Comparison of ENCODE assay signal across 8 mouse cellular contexts in genomic region chr10:13005043-13005442, GRCm38 (mm10). TPM values are rescaled to one million over a fixed set of nuclear protein-coding genes. Genes with fewer than 3 reads are reported as not detected.
DNase-seq lines count a peak whose midpoint lies in the region; ATAC-seq and TF ChIP-seq lines count a peak whose summit lies in the region.

TSS of gene Sf3b5 (plus strand) at chr10:13005343.

- H3K79me2 ChIP-seq in heart, adult 2 months (replicated peaks; ENCODE audit: control insufficient read depth, insufficient read depth, low read length): no peaks in the 10 kb centered on the region

- H3K36me3 ChIP-seq in heart, embryonic 11.5 days (ENCODE audit: control insufficient read depth, insufficient read depth, low read length): no peaks in the 10 kb centered on the region
- no peaks in the 10 kb centered on the region for H3K36me3 ChIP-seq in heart, adult 2 months (ENCODE audit: control insufficient read depth, insufficient read depth, low read length)
- H3K36me3 ChIP-seq in G1E (replicated peaks): peaks cover 8% of the 10 kb centered on the region
- H3K36me3 ChIP-seq in forebrain, embryonic 16.5 days (ENCODE audit: control insufficient read depth, insufficient read depth): no peaks in the 10 kb centered on the region
- H3K36me3 ChIP-seq in liver, postnatal 0 days (replicated peaks; ENCODE audit: insufficient read depth, low read length): no peaks in the 10 kb centered on the region

- H3K27me3 ChIP-seq in heart, embryonic 11.5 days (ENCODE audit: control insufficient read depth, insufficient read depth, low read length): no peaks in the 10 kb centered on the region
- no peaks in the 10 kb centered on the region for H3K27me3 ChIP-seq in heart, adult 2 months (ENCODE audit: control insufficient read depth, insufficient read depth, low read length)
- H3K27me3 ChIP-seq in G1E (ENCODE audit: insufficient read depth, low read length): no peaks in the 10 kb centered on the region
- no peaks in the 10 kb centered on the region for H3K27me3 ChIP-seq in forebrain, embryonic 16.5 days (replicated peaks; ENCODE audit: control insufficient read depth, insufficient read depth, low read length)
- no peaks in the 10 kb centered on the region for H3K27me3 ChIP-seq in liver, postnatal 0 days (ENCODE audit: insufficient read depth, low read length)

- H3K4me2 ChIP-seq in heart, embryonic 11.5 days: no peak within 1 kb of the TSS
- no peak within 1 kb of the TSS for H3K4me2 ChIP-seq in forebrain, embryonic 16.5 days (ENCODE audit: low read length)
- H3K4me2 ChIP-seq in liver, postnatal 0 days (ENCODE audit: low read depth, low read length): no peak within 1 kb of the TSS

- intact Hi-C loops in heart, adult 2 months (cut with DNase I): loop anchor here (5.0 kb wide), 2 partner anchors 187 to 1663 kb away; partner anchors contain the start of genes Epm2a and Ltv1
- intact Hi-C loops in left cerebral cortex, postnatal 14 days (cut with DNase I): no loop called here

- peaks cover 10% of the 10 kb centered on the region for H3K4me1 ChIP-seq in heart, embryonic 11.5 days (ENCODE audit: control insufficient read depth, insufficient read depth, low read length)
- H3K4me1 ChIP-seq in heart, adult 2 months (ENCODE audit: control insufficient read depth, insufficient read depth, low read length): peaks cover 3% of the 10 kb centered on the region
- peaks cover 24% of the 10 kb centered on the region for H3K4me1 ChIP-seq in G1E (ENCODE audit: insufficient read depth, low read depth, low read length)
- H3K4me1 ChIP-seq in forebrain, embryonic 16.5 days (replicated peaks; ENCODE audit: control insufficient read depth, insufficient read depth, low read length): peaks cover 13% of the 10 kb centered on the region
- peaks cover 10% of the 10 kb centered on the region for H3K4me1 ChIP-seq in liver, postnatal 0 days (ENCODE audit: insufficient read depth)

- no peak for DNase-seq in heart, adult 2 months
- no peak for DNase-seq in G1E (ENCODE audit: low spot score)
- no peak for DNase-seq in liver, postnatal 0 days
- no peak for DNase-seq in gastrocnemius, postnatal 10 days
- no peak for DNase-seq in layer of hippocampus, adult 9-11 months
- DNase-seq in left cerebral cortex, postnatal 14 days (ENCODE audit: low spot score in 2 of 2): no peak

- 87% methylated on average over 3 of the region's 3 CpGs for WGBS in heart, embryonic 11.5 days (ENCODE audit: insufficient replicate concordance)
- WGBS in heart, adult 2 months: 88% methylated on average over 3 of the region's 3 CpGs
- 95% methylated on average over 3 of the region's 3 CpGs for WGBS in forebrain, embryonic 16.5 days
- WGBS in liver, postnatal 0 days (ENCODE audit: insufficient replicate concordance): 74% methylated on average over 3 of the region's 3 CpGs

- no peaks in the 10 kb centered on the region for H3K9me3 ChIP-seq in heart, embryonic 11.5 days (replicated peaks; ENCODE audit: control insufficient read depth, low read length)
- H3K9me3 ChIP-seq in G1E (replicated peaks): no peaks in the 10 kb centered on the region
- no peaks in the 10 kb centered on the region for H3K9me3 ChIP-seq in forebrain, embryonic 16.5 days (ENCODE audit: control insufficient read depth, low read length)
- H3K9me3 ChIP-seq in liver, postnatal 0 days (ENCODE audit: low read length): no peaks in the 10 kb centered on the region

- no peak for TF ChIP-seq EP300 in heart, adult 2 months (IDR thresholded peaks at IDR 0.05; ENCODE audit: insufficient read depth, low read depth, low read length)
- no peak for TF ChIP-seq EP300 in liver, postnatal 0 days (IDR thresholded peaks at IDR 0.05; ENCODE audit: low read depth)

- TF ChIP-seq POLR2A in heart, adult 2 months (IDR thresholded peaks at IDR 0.05; ENCODE audit: insufficient read depth, low read depth, low read length): no peak

- no peak for ATAC-seq in heart, embryonic 11.5 days (replicated peaks; ENCODE audit: insufficient number of reproducible peaks, low FRiP score, low TSS enrichment)
- ATAC-seq in G1E (ENCODE audit: extremely low read depth, insufficient number of reproducible peaks, low FRiP score, poor library complexity, severe bottlenecking): no peak
- ATAC-seq in forebrain, embryonic 16.5 days: no peak
- ATAC-seq in liver, postnatal 0 days: no peak

- no peak within 1 kb of the TSS for H3K9ac ChIP-seq in heart, embryonic 11.5 days (ENCODE audit: low read depth, low read length)
- H3K9ac ChIP-seq in heart, adult 2 months (ENCODE audit: low read depth, low read length): no peak within 1 kb of the TSS
- no peak within 1 kb of the TSS for H3K9ac ChIP-seq in forebrain, embryonic 16.5 days (replicated peaks; ENCODE audit: low read depth, low read length)
- H3K9ac ChIP-seq in liver, postnatal 0 days (replicated peaks): no peak within 1 kb of the TSS

- no peak within 1 kb of the TSS for H3K4me3 ChIP-seq in heart, embryonic 11.5 days (ENCODE audit: low read depth, low read length)
- H3K4me3 ChIP-seq in heart, adult 2 months: no peak within 1 kb of the TSS
- H3K4me3 ChIP-seq in G1E (ENCODE audit: low read depth, low read length): no peak within 1 kb of the TSS; the same call in 1 of the 2 replicates
- no peak within 1 kb of the TSS for H3K4me3 ChIP-seq in forebrain, embryonic 16.5 days (replicated peaks; ENCODE audit: low read length)
- no peak within 1 kb of the TSS for H3K4me3 ChIP-seq in liver, postnatal 0 days (ENCODE audit: low read depth, low read length)

- no peak within 1 kb of the TSS for H3K27ac ChIP-seq in heart, embryonic 11.5 days (ENCODE audit: low read depth, low read length)
- no peak within 1 kb of the TSS for H3K27ac ChIP-seq in heart, adult 2 months
- no peak within 1 kb of the TSS for H3K27ac ChIP-seq in forebrain, embryonic 16.5 days (ENCODE audit: low read length)
- no peak within 1 kb of the TSS for H3K27ac ChIP-seq in liver, postnatal 0 days (ENCODE audit: low read depth)

- TF ChIP-seq CTCF in heart, adult 2 months (IDR thresholded peaks at IDR 0.05): no peak
- no peak for TF ChIP-seq CTCF in G1E (IDR thresholded peaks at IDR 0.05; ENCODE audit: low read depth, low read length)
- no peak for TF ChIP-seq CTCF in liver, postnatal 0 days (IDR thresholded peaks at IDR 0.05; ENCODE audit: low read depth)

RNA-seq across cellular contexts. Expression of gene Sf3b5, which starts in this region (rescaled TPM):
- 37.6 and 37.9 TPM in 2 replicates for polyA plus RNA-seq in heart, embryonic 11.5 days (2014; fragmentation: Nextera tagmentation; extraction: Ambion mirVana)
- total RNA-seq in heart, adult 2 months (2021): 1 to 10 TPM; 6.6 to 7.4 TPM
- 9.9 and 14.8 TPM in 2 replicates for polyA plus RNA-seq in heart, adult 2 months (2012; rRNA removed)
- 11.0 and 14.5 TPM in 2 replicates for total RNA-seq in G1E (2014; fragmentation: Nextera tagmentation)
- 18.4 and 24.3 TPM in 2 replicates for total RNA-seq in G1E (2017)
- polyA plus RNA-seq in G1E (2012): 98.6 and 112 TPM in 2 replicates
- 25.1 and 25.9 TPM in 2 replicates for polyA plus RNA-seq in forebrain, embryonic 16.5 days (2015; fragmentation: Nextera tagmentation; extraction: Ambion mirVana)
- 14.3 and 15.5 TPM in 2 replicates for polyA plus RNA-seq in liver, postnatal 0 days (2015; fragmentation: Nextera tagmentation; extraction: Ambion mirVana)
- 1 to 10 TPM; 4.8 TPM for total RNA-seq in gastrocnemius, postnatal 10 days (2021)
- 1 to 10 TPM; 8.2 to 8.9 TPM for total RNA-seq in left cerebral cortex, postnatal 14 days (2021)
